Mouse (Mus musculus) heart, adult 2 months (tissue): ENCODE measurements at regions not wholly inside any gene's neighbourhood (a gene's known extent, or its start where the extent isn't known, plus 50 kb on each side); places are given as distances from the start of the nearest gene placed in this dataset.

ENCODE experiments used
- EP300 ChIP-seq: fragments of 200-500 bp; IDR thresholded peaks from 2 replicates; pipeline ENCODE4 v1.6.1; 2011; ENCODE audit warnings: low read depth, low read length, control low read depth; ENCODE audit not compliant: insufficient read depth
- POLR2A ChIP-seq: fragments of 200-500 bp; IDR thresholded peaks from 2 replicates; pipeline ENCODE4 v1.6.1; 2011; ENCODE audit warnings: mild to moderate bottlenecking, low read depth, low read length, control low read depth; ENCODE audit not compliant: insufficient read depth

DNA sequence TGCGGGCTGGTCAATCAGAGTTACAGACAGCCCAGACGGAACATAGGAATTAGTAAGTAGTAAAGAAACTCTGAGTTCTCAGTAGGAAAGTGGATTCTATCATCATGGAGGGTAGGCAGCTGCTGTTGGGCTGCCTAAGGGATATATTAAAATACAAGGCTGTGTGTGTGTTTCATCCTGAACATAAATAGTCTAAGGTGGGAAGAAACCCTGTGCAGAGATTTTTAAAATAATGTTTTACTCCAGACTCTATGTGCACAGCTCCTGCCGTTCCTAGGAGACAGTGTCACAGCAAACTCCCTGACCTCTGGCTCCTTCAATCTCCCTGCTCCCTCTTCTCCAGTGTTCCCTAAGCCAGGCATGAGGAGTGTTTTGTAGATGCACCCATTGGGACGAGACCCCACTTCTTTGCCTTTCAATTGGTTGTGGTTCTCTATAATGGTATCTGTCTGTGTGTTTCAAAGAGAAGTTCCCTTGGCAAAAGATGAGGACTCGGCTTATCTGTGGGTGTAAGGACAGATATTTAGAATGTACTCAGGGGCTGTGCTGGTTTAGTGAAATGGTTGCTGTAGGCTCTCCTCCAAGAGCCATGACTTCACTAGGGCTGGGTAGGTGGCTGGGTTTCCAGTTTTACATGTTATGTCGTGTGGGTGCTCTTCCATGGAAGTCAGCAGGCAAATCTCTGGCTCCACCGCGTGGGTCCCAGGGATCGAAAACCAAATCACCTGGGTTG lies 93.1 kb upstream of the Pcbd1 start:
- TF ChIP-seq EP300 (no peak), POLR2A (no peak)
